Mouse (Mus musculus): ENCODE measurements around the gene Sh3bgrl3.
"Not testable (repeated sequence)": the region's sequence is repeated elsewhere in the genome, so short reads cannot be mapped to it uniquely, and the experiment has no call there.

Sh3bgrl3 gene

GRCm38 (mm10) chr4:134128221-134128982 is at the start of gene Sh3bgrl3:
TSS of gene Sh3bgrl3 (minus strand) at chr4:134128789.
- peak; percentile 89 to 92 for DNase-seq

GRCm38 (mm10) chr4:134172391-134172790 is 43.8 kb upstream of the Sh3bgrl3 start:
- peak in 1 of 2 experiments; percentile 19 for DNase-seq

GRCm38 (mm10) chr4:134166906-134167305 is 38.3 kb upstream of the Sh3bgrl3 start:
- no peak for DNase-seq

- DNase-seq = no peak
Measured at GRCm38 (mm10) chr4:134165548-134166465, 37.2 kb upstream of the Sh3bgrl3 start.

GRCm38 (mm10) chr4:134165024-134165423 is 36.4 kb upstream of the Sh3bgrl3 start:
- DNase-seq = no peak

GRCm38 (mm10) chr4:134164591-134164990 is 36.0 kb upstream of the Sh3bgrl3 start:
- DNase-seq = no peak

GRCm38 (mm10) chr4:134160071-134160470 is 31.5 kb upstream of the Sh3bgrl3 start:
- DNase-seq = peak; percentile 20 to 35

GRCm38 (mm10) chr4:134158774-134159173 is 30.2 kb upstream of the Sh3bgrl3 start:
- no peak for DNase-seq

- DNase-seq = no peak
Measured at GRCm38 (mm10) chr4:134157558-134157957, 29.0 kb upstream of the Sh3bgrl3 start.

GRCm38 (mm10) chr4:134156744-134157143 is 28.2 kb upstream of the Sh3bgrl3 start:
- DNase-seq = no peak

GRCm38 (mm10) chr4:134155961-134156465 is 27.4 kb upstream of the Sh3bgrl3 start:
- no peak for DNase-seq

- no peak for DNase-seq
Measured at GRCm38 (mm10) chr4:134155531-134155930, 26.9 kb upstream of the Sh3bgrl3 start.

- DNase-seq = no peak
Measured at GRCm38 (mm10) chr4:134154354-134154753, 25.8 kb upstream of the Sh3bgrl3 start.

- no peak for DNase-seq
Measured at GRCm38 (mm10) chr4:134153656-134154055, 25.1 kb upstream of the Sh3bgrl3 start.

GRCm38 (mm10) chr4:134152112-134152511 is 23.5 kb upstream of the Sh3bgrl3 start:
- DNase-seq = no peak

- DNase-seq = no peak
Measured at GRCm38 (mm10) chr4:134149389-134149788, 20.8 kb upstream of the Sh3bgrl3 start.

- DNase-seq = not testable (repeated sequence)
Measured at GRCm38 (mm10) chr4:134144297-134144696, 15.7 kb upstream of the Sh3bgrl3 start.

GRCm38 (mm10) chr4:134138857-134139256 is 10.3 kb upstream of the Sh3bgrl3 start:
- no peak for DNase-seq

- DNase-seq = no peak
Measured at GRCm38 (mm10) chr4:134136280-134136926, 7.8 kb upstream of the Sh3bgrl3 start.

- DNase-seq = no peak
Measured at GRCm38 (mm10) chr4:134132519-134133095, 4.0 kb upstream of the Sh3bgrl3 start.

- DNase-seq = no peak
Measured at GRCm38 (mm10) chr4:134132117-134132516, 3.5 kb upstream of the Sh3bgrl3 start.

- no peak for DNase-seq
Measured at GRCm38 (mm10) chr4:134129482-134129881, 893 bp upstream of the Sh3bgrl3 start.

- DNase-seq = no peak
Measured at GRCm38 (mm10) chr4:134128983-134129362, 384 bp upstream of the Sh3bgrl3 start.

Measured in cerebellum, postnatal 10 days (tissue).